Mouse (Mus musculus) fibroblast of lung, adult 2 months (primary cell): ENCODE measurements around the gene Ankrd33b.
A peak's percentile ranks its signal among the peaks of the same experiment; 100 is the strongest.

Experiments used
- DNase-seq: peaks from one replicate; pipeline ENCODE4 v3.0.0-alpha.2; 2011; ENCODE audit warnings: low read depth

Ankrd33b gene

DNA sequence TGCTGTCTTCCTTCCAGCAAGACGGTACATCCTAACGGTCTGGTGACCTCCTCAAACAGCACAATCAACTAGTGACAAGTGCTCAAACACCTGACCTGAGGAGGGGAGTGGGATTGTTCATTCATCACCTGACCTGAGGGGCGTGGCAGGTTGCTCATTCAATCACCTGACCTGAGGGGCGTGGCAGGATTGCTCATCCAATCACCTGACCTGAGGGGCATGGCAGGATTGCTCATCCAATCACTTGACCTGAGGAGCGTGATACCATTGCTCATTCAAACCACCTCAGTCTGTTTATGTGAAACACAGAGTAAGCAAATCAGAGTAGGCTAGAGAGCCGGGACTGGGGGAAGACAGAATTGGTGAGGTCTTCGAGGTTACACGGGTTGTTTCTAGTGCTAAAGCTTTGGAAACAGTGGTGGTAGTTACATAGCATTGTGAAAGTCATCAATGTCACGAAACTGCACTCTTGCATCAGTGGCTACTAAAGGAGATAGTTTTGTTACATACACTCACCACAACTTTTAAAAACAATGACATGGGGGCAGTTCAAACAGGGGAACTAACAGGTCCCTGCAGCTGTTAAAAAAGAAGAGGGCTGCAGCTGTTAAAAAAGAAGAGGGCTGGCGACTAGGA lies 28.8 kb downstream of the Ankrd33b start:
- no peak for DNase-seq

DNA sequence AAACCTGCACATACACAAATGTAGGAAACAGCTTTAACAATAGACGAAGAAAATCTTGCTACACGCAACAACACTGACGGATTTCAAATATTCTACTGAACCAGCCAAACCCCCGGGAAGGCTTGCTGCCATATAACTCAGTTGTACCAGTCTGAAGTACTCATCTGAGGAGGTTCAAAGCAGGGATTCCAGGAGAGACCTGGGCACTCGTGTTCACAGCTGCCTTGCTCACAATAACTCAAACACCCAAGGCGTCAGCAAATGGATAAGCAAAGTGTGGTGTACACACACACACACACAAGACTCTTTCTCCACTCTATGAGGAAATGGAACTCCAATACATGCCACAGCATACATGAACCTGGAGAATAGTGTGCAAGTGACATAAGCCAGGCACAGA lies 29.5 kb downstream of the Ankrd33b start:
- no peak for DNase-seq

DNA sequence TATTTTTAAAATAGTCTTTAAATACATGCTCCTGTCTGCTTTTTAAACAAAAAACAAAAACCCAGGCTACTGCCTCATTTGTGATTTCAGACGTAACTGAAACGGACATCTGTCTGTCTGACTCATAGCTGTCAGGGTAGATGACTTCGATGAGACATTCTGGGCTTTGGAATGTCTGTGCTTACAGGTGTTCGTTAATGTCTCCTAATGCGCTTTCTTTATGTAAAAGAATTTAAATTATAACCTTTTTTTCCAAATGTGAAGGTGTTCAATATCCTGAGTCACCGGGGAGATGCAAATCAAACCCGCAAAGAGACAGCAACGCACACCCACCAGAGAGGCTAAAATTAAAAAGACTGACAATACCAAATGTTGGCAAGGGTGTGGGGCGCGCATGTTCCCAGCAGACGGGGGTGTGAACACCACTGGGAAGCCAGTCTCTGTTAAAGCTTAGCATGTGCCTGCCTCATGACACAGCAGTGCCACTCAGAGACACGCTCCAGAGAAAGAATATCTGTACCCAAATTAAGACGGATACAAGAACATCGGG lies 30.3 kb downstream of the Ankrd33b start:
- DNase-seq, result no peak

DNA sequence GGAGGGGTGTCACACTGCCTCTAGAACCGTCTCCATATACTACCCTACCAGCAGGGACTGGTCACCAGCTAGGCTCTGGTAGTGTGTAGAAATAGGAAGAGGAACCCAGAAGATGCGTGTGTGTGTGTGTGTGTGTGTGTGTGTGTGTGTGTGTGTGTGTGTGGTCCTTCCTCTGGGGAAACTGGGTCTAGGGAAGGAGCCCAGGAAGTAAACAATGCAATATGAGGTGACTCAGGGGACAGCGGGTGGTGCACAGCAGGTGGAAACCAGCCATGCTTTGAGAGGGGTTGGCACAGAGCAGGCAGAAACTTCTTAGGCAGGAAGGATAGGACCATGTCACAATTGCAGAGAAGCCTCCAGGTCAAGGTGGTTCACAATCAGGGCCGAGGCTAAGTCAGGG lies 30.8 kb downstream of the Ankrd33b start:
- DNase-seq, result no peak

- DNase-seq, result no peak
These were observed 32.7 kb downstream of the Ankrd33b start for GRCm38 (mm10) chr15:31334829-31335228.

DNA sequence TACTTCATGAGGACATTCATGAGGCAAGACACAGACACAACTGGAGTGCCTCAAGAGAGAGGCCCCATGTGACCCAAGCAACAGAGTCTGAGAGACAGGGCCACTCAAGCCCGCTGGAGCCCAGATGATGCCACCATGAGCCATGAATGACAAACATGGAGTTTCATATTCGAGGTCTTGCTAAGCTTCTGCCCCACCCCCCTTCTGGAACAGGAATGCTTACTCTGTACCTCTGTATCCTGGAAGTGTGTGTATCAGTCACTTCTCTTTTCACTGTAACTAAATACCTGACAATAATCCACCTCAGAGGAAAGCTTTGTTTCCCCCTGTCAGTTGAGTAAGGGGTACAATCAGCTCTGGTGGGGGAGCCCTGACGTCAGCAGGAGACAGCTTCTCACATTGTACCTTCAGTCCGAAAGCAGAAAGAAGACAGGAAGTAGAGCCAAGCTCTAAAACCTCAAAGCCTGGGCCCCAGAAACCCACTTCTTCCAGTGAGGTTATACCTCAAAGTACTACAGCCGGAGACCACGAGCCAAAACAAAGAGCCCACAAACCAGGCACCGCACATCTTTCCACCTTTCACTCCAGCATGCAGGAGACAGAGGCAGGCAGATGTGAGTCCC lies 34.9 kb downstream of the Ankrd33b start:
- DNase-seq, result no peak

- no peak for DNase-seq
These were observed 35.8 kb downstream of the Ankrd33b start for GRCm38 (mm10) chr15:31331742-31332141.

GRCm38 (mm10) chr15:31328082-31328614 lies 39.4 kb downstream of the Ankrd33b start:
- no peak for DNase-seq

GRCm38 (mm10) chr15:31325660-31326354 lies 41.7 kb downstream of the Ankrd33b start:
- DNase-seq, result no peak

GRCm38 (mm10) chr15:31324551-31324950 lies 43.0 kb downstream of the Ankrd33b start:
- no peak for DNase-seq

GRCm38 (mm10) chr15:31323684-31324083 lies 43.8 kb downstream of the Ankrd33b start:
- no peak for DNase-seq

DNA sequence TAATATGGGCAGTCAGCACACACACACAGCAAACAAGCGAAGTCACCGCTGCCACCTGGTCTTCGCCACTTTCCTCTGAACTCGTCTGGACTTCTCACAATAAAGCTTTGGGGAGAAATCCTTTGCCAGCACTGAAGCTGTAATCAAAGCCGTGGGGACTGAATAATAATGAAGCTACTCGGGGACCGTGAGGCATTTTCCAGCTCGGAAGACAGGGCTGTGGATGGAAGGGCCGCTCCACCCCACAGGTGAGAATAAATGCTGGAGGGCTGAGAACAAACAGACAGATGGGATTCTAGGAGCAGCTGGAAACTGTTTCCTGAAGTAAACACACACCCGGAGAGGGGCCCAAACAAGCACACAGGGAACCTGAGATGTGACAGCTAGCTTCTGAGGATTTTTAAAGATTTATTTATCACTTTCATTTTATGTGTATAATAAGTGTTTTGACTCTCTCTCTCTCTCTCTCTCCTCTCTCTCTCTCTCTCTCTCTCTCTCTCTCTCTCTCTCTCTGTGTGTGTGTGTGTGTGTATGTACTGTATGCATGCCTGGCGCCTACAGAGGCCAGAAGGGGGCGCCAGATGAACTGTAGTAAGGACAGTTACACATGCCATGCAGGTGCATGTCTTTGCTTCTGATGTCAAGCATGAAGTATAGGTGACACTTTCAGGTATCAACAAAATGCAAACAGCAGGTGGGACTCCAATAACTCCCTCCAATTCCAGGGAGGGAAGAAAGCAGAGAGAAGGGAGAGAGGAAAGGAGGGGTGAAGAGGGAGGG lies 46.7 kb downstream of the Ankrd33b start:
- no peak for DNase-seq

- no peak for DNase-seq
These were observed 48.5 kb downstream of the Ankrd33b start for GRCm38 (mm10) chr15:31319046-31319445.

- DNase-seq, result no peak
These were observed 49.2 kb downstream of the Ankrd33b start for GRCm38 (mm10) chr15:31318158-31318955.

DNA sequence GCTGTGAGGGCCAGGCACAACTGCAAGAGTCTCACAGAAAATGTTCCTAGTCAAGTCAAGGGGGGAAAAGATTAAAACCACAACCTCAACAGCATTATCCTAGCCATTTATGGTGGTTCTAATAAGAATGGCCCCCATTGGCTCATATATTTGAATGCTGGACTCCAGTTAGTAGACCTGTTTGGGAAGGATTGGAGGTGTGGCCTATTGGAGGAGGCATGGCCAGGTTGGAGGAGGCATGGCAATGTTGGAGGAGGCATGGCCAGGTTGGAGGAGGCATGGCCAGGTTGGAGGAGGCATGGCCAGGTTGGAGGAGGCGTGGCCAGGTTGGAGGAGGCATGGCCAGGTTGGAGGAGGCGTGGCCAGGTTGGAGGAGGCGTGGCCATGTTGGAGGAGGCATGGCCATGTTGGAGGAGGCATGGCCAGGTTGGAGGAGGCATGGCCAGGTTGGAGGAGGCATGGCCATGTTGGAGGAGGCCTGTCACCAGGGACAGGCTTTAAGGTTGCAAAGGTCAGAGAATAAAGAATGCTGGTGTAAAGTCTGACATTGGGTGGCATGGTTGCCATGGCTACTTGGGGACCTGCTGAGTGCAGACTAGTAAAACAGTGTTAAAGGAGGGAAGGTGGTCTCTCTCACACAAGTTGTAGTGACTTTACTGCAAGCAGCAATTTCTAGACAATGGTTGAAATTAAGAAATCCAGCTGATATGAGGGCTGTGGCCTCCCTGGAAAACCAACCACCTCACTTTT lies 50.3 kb downstream of the Ankrd33b start:
- no peak for DNase-seq

DNA sequence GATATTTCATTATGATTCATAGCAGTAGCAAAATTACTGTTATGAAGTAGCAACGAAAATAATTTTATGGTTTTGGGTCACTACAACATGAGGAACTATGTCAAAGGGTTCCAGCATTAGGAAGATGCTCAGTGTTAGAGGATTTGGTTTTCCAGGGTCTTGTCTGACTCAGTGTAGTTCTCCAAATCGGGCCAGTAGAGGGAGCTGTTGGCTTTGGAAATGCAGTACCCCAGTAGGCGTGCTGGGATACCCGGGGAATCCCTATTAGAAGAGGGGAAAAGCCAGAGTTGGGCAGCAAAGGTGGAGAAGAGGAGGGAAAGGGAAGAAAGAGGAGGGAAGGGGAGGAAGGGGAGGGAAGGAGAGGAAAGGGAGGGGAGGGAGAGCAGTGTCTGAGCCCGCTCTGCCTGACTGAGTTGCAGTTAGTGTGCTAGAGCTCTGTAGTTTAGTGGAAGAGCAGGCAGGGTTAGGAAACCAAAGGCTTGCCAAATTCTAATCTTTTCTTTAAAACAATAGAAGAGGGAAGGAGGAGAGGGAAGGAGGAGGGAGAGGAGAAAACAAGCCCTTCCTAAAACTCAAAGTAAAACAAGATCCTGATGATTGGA lies 51.8 kb downstream of the Ankrd33b start:
- DNase-seq, result peak; percentile 47

DNA sequence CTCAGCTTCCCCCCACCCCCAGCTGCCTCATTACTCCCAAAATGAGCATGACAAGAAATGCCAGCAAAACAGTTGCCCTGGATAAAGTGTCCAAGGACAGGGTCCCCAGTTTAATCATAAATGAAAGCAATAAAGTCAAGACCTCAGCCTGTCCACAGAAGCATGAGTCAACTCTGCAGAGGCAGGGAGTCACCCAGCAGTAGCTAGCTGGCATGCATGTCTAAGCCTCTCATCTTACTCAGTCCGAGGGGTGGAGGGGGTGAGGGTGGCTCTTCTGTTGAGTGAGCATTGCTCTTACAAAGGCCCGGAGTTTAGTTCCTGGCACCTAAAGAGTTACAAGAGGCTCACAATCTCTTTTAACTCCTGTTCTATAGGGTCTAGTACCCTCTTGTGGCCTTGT lies 55.5 kb downstream of the Ankrd33b start:
- DNase-seq, result no peak

- no peak for DNase-seq
These were observed 58.0 kb downstream of the Ankrd33b start for GRCm38 (mm10) chr15:31309526-31309925.

DNA sequence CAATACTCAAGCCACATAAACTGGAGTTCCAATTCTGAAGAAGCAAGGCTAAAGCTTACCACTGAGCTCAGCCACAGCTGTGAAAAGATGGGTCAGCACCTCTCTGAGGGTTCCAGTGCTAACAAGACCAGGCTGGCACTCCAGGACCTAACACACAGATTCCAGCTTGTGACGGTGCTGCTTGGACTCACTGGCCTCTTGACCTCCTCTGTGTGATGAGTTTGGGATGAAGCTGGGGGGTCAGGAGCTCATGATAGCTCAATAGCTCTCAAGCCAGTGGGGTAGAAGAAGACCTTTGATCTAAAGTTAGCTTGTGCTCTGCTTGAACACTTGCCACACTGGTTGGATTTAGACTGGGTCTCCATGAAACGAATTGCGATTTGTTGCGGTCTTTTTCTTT lies 60.8 kb downstream of the Ankrd33b start:
- DNase-seq, result no peak

DNA sequence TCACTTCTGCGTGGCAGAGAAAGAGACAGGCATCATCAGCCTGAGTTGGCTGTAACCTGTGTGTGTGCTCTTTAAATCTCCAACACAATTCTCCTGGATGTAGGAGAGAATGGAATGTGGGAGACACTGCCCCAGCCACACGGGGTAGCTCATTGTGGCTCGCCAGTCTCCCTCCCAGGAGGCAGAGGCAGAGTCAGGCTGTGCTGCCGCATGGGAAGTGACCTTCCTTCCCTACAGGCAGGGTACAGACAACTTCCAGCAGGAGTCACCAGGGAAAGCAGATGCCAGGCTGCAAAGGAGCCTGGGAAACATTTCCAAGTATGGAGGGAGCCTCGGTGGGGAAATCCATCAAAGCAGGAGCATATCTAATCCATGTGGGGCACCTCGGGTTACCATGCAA lies 62.3 kb downstream of the Ankrd33b start:
- DNase-seq, result no peak
